Mouse (Mus musculus) urinary bladder, postnatal 25 days (tissue): Measurements from ENCODE around the gene Prox2.

Experiments used
- DNase-seq: peaks from one replicate; pipeline ENCODE4 v3.0.0; 2022; ENCODE audit warnings: low spot score

The Prox2 gene

DNA sequence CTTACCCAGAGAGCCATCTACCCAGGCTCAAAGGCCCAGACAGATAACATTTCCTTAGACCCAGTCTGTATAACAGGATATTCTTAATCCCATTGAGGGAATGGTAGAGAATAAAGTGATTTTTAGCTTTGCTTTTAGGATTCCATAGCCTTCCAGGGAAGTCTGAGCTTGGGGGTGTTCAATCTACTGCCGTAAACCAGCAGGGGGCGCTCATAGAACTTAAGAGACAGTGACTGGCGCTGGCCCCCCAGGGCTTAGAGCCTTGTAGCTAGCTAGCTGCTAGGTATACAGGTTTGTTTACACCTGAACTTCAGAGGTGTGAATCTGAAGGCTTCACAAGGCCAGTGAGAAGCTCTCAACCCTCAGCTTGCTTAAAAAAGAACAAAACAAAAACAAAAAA, 18.3 kb downstream of the Prox2 start:
- peak; percentile 70 for DNase-seq

- DNase-seq: no peak
Observed at GRCm38 (mm10) chr12:85091190-85091589, 19.4 kb downstream of the Prox2 start.

- DNase-seq: no peak
Observed at GRCm38 (mm10) chr12:85087845-85088244, 22.7 kb downstream of the Prox2 start.

DNA sequence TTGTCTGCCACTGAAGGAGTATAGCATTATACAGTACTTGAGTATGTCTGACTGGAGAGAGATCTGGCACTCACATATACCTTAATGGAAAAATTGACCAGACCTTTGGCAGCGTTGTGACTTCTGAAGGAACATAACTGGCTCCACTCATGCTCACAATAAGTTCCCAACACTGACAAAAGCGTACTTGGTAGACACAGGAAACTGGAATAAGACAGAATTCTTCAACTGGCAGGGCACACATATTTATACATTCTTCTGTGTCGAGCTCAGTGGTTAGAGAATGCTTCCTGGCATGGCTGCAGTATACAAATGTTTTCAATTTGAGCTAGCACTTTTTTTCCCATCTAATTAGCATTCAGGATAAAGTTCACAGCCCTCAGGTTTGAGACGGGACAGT, 25.6 kb downstream of the Prox2 start:
- DNase-seq: no peak

DNA sequence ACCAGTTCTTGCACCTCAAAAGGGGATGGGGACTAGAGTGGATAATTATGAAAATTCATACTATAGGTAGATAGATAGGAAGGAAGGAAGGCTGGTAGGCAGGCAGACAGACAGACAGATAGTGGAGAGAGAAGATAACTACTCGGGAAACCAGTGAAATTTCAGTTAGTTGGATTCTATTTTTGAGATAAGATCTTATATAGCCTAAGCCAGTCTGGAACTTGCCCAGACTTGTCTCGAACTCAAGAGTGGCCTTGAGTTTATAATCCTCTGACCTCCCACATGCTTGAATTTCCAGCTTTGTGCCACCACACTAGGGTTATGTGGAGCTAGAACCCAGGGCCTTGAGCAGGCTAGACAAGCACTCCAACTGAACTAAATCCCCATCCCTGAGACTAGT, 26.3 kb downstream of the Prox2 start:
- DNase-seq: no peak

DNA sequence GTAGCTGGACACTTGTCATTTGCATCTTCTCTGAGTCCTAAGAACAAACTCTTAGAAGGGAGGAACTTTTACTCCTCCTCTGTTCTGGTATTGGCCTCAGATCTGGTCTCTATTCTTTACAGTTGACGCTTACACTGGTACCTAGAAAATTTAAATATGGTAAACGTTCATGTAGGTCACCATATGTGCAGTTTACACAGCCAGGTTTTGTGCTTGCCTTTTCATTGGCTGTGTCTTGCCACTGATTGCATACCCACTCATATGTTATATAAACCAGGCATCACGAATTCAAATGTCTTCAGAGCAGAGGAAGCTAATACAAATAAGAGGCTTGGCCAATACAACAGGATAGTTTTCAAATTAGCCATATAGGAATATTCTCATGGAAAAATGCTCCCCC, 33.5 kb downstream of the Prox2 start:
- no peak for DNase-seq

- no peak for DNase-seq
Observed at GRCm38 (mm10) chr12:85071043-85071442, 39.5 kb downstream of the Prox2 start.

GRCm38 (mm10) chr12:85051218-85051617, 59.3 kb downstream of the Prox2 start:
- DNase-seq: no peak
